Mouse (Mus musculus) liver, embryonic 14.5 days (tissue): Measurements from ENCODE around the gene Cbll1. TPM values are rescaled to one million over a fixed set of nuclear protein-coding genes. Genes with fewer than 3 reads are reported as not detected.
"Not testable (repeated sequence)": the region's sequence is repeated elsewhere in the genome, so short reads cannot be mapped to it uniquely, and the experiment has no call there.

Experiments
- ATAC-seq: fragments of 200-750 bp; cut with Nextera tagmentation; 2 replicates; pipeline ENCODE4 v1.8.0; 2017; ENCODE audit warnings: moderate number of reproducible peaks, mild to moderate bottlenecking, moderate library complexity; ENCODE audit not compliant: insufficient read depth
- DNase-seq, 3 experiments: peaks; one replicate each; pipeline ENCODE4 v3.0.0-alpha.2; 2012 to 2013; ENCODE audit warnings: low read depth in 3 of 3, low spot score in 3 of 3
- H3K27ac ChIP-seq: fragments of 300-500 bp; sonication (generic); 2 replicates; pipeline ENCODE4 v1.5.1; 2014; ENCODE audit warnings: moderate library complexity, mild to moderate bottlenecking, control low read depth, inconsistent platforms
- H3K27me3 ChIP-seq: fragments of 300-500 bp; sonication (generic); 2 replicates; pipeline ENCODE4 v1.6.1; 2014; ENCODE audit warnings: mild to moderate bottlenecking, low read length, moderate library complexity; ENCODE audit not compliant: control insufficient read depth, insufficient read depth
- H3K36me3 ChIP-seq: fragments of 300-500 bp; sonication (generic); replicated peaks from 2 replicates; pipeline ENCODE4 v1.6.1; 2014; ENCODE audit warnings: low read depth; ENCODE audit not compliant: control insufficient read depth, insufficient read depth
- H3K4me1 ChIP-seq, 2 experiments: fragments of 200-500 bp in 1 of 2; fragments of 300-500 bp in 1 of 2; sonication (generic) in 1 of 2; replicated peaks; 2 replicates each; pipeline ENCODE4 v1.6.1; 2012 to 2014; ENCODE audit warnings: antibody characterized with exemption in 1 of 2, inconsistent platforms in 1 of 2, low read length in 1 of 2; ENCODE audit not compliant: control insufficient read depth in 2 of 2, insufficient read depth in 2 of 2
- H3K4me2 ChIP-seq: fragments of 300-500 bp; sonication (generic); 2 replicates; pipeline ENCODE4 v1.6.1; 2014; ENCODE audit warnings: low read depth, mild to moderate bottlenecking, control low read depth, moderate library complexity
- H3K4me3 ChIP-seq, 2 experiments: fragments of 200-500 bp in 1 of 2; fragments of 300-500 bp in 1 of 2; sonication (generic) in 1 of 2; 2 replicates each; pipeline ENCODE4 v1.5.1; 2012 to 2014; ENCODE audit warnings: low read depth in 2 of 2, low read length in 2 of 2, mild to moderate bottlenecking in 2 of 2, control low read depth in 1 of 2, inconsistent platforms in 1 of 2, moderate library complexity in 1 of 2; ENCODE audit not compliant: insufficient read depth in 1 of 2
- H3K9ac ChIP-seq: fragments of 300-500 bp; sonication (generic); replicated peaks from 2 replicates; pipeline ENCODE4 v1.6.1; 2014; ENCODE audit warnings: mild to moderate bottlenecking, control low read depth, moderate library complexity
- H3K9me3 ChIP-seq: fragments of 300-500 bp; sonication (generic); 2 replicates; pipeline ENCODE4 v1.6.1; 2016; ENCODE audit warnings: low read length, mixed read lengths; ENCODE audit not compliant: control insufficient read depth
- CTCF ChIP-seq: IDR thresholded peaks from 2 replicates; pipeline ENCODE4 v1.5.1; 2016; ENCODE audit warnings: antibody characterized with exemption, low read depth, control low read depth
- EP300 ChIP-seq: IDR thresholded peaks from 2 replicates; pipeline ENCODE4 v1.6.1; 2016; ENCODE audit warnings: antibody characterized with exemption, low read depth
- WGBS: fragments of 180-500 bp; shearing (Covaris S2); extraction: QIAGEN DNeasy Blood & Tissue Kit; methylation state at CpG from one replicate; pipeline ENCODE4 v1.1.7; 2014; ENCODE audit not compliant: insufficient replicate concordance; 5-methylcytosine and 5-hydroxymethylcytosine counted together
- polyA plus RNA-seq, 2 experiments: library from polyadenylated mRNA; depleted of rRNA in 1 of 2; stranded (reverse) in 1 of 2; unstranded in 1 of 2; fragments of >200 nt; fragmentation: Nextera tagmentation in 1 of 2; extraction: Ambion mirVana in 1 of 2; gene quantifications; 2 replicates each; pipeline versions ENCODE4 v1.2.1 to v1.2.3; 2012 to 2014

Gene Cbll1
- polyA plus RNA-seq, 2 experiments, result 2.7 to 7.0 TPM

- Histone ChIP-seq H3K4me3 (peak overlapping the region; percentile 83 to 86), H3K4me2 (peak overlapping the region; percentile 95), H3K27ac (no peak overlapping the region; the same call in 1 of the 2 replicates), H3K4me1 (peaks cover 5 to 7% of the 10 kb centered on the region in 2 experiments; a peak in 3 of 4 replicates), H3K36me3 (peaks cover 4% of the 10 kb centered on the region), H3K9ac (peak overlapping the region; percentile 68), H3K27me3 (no peaks in the 10 kb centered on the region), H3K9me3 (no peaks in the 10 kb centered on the region)
- under 1% methylated on average over 25 of the region's 25 CpGs for WGBS
- no peak for TF ChIP-seq CTCF
- no peak for TF ChIP-seq EP300
- DNase-seq, result peak in 1 of 3 experiments; percentile 20
- ATAC-seq, result no peak
These were observed 491 bp downstream of the Cbll1 start for GRCm38 (mm10) chr12:31498936-31499313.

GRCm38 (mm10) chr12:31486431-31486830 is 13.0 kb downstream of the Cbll1 start:
- peaks cover 17% of the 10 kb centered on the region for H3K36me3 ChIP-seq
- no peaks in the 10 kb centered on the region for H3K27me3 ChIP-seq
- no peak overlapping the region for H3K4me3 ChIP-seq
- ATAC-seq, result no peak
- no peak for TF ChIP-seq EP300
- TF ChIP-seq CTCF, result no peak
- no peak overlapping the region for H3K9ac ChIP-seq
- no peak overlapping the region for H3K4me2 ChIP-seq
- 79% methylated on average over 6 of the region's 6 CpGs for WGBS
- H3K4me1 ChIP-seq, result no peaks in the 10 kb centered on the region
- no peak overlapping the region for H3K27ac ChIP-seq
- no peak for DNase-seq
- H3K9me3 ChIP-seq, result no peaks in the 10 kb centered on the region

GRCm38 (mm10) chr12:31478182-31478581 is 21.2 kb downstream of the Cbll1 start:
- not testable (repeated sequence) for ATAC-seq, H3K27me3 ChIP-seq, H3K4me1 ChIP-seq, DNase-seq, H3K4me2 ChIP-seq, H3K36me3 ChIP-seq, H3K27ac ChIP-seq, H3K4me3 ChIP-seq, H3K9ac ChIP-seq, H3K9me3 ChIP-seq
- whole genome bisulfite sequencing, result 76% methylated on average over 4 of the region's 6 CpGs

GRCm38 (mm10) chr12:31462615-31463014 is 36.8 kb downstream of the Cbll1 start:
- Histone ChIP-seq H3K27ac (no peak overlapping the region), H3K4me1 (no peaks in the 10 kb centered on the region), H3K9me3 (no peaks in the 10 kb centered on the region), H3K27me3 (no peaks in the 10 kb centered on the region), H3K9ac (no peak overlapping the region), H3K36me3 (no peaks in the 10 kb centered on the region), H3K4me2 (no peak overlapping the region), H3K4me3 (no peak overlapping the region)
- ATAC-seq, result no peak
- WGBS, result 65% methylated on average over 4 of the region's 4 CpGs
- no peak for DNase-seq
- TF ChIP-seq CTCF (no peak), EP300 (no peak)

GRCm38 (mm10) chr12:31461371-31461770 is 38.0 kb downstream of the Cbll1 start:
- H3K27me3 ChIP-seq, result no peaks in the 10 kb centered on the region
- no peak overlapping the region for H3K4me3 ChIP-seq
- 68% methylated on average over 9 of the region's 9 CpGs for WGBS
- DNase-seq (no peak), ATAC-seq (no peak)
- H3K4me2 ChIP-seq, result no peak overlapping the region
- H3K36me3 ChIP-seq, result no peaks in the 10 kb centered on the region
- no peak for TF ChIP-seq CTCF
- TF ChIP-seq EP300, result no peak
- no peak overlapping the region for H3K27ac ChIP-seq
- no peaks in the 10 kb centered on the region for H3K4me1 ChIP-seq
- no peak overlapping the region for H3K9ac ChIP-seq
- no peaks in the 10 kb centered on the region for H3K9me3 ChIP-seq
